Mouse (Mus musculus) heart, postnatal 0 days (tissue): ENCODE measurements around the gene Hoxa11.

Source experiments
- CTCF ChIP-seq: IDR thresholded peaks from 2 replicates; pipeline ENCODE4 v1.5.1; 2016; ENCODE audit warnings: antibody characterized with exemption, control low read depth, low read depth
- EP300 ChIP-seq: IDR thresholded peaks from 2 replicates; pipeline ENCODE4 v1.6.1; 2016; ENCODE audit warnings: antibody characterized with exemption, low read depth

DNA sequence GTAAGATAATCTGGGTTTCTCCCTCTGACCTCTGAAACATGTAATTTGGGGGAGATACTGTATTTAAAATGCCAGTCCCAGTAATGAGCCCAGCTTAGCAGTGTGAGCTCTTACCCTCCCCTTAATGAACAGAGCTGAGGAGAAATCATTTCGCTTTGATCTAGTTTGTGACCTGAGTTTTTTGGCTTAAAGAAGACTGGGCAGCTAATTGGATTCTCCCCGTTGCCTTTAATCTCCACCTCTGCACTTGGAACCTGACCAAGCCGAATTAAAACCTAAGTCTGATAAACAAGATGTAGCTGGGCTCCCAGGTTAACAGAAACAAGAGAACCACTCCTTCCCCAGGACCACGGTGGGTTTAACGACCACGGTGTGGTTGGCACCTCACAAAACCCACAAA lies 30.8 kb upstream of the Hoxa11 start:
- TF ChIP-seq CTCF (no peak), EP300 (no peak)
